Mouse (Mus musculus) liver, embryonic 18 days (tissue): ENCODE measurements around the gene Nr4a3. TPM values are rescaled to one million over a fixed set of nuclear protein-coding genes. Genes with fewer than 3 reads are reported as not detected.

Experiments used
- polyA plus RNA-seq: library from polyadenylated mRNA; depleted of rRNA; stranded (reverse); fragments of >200 nt; gene quantifications from 2 replicates; pipeline ENCODE4 v1.2.3, GENCODE M21; 2012; rRNA removed

Gene Nr4a3
- 0.01 TPM in 2 replicates for polyA plus RNA-seq

GRCm38 (mm10) chr4:48044491-48045211, at the start of gene Nr4a3:
TSS of gene Nr4a3 (plus strand) at chr4:48045153.

DNA sequence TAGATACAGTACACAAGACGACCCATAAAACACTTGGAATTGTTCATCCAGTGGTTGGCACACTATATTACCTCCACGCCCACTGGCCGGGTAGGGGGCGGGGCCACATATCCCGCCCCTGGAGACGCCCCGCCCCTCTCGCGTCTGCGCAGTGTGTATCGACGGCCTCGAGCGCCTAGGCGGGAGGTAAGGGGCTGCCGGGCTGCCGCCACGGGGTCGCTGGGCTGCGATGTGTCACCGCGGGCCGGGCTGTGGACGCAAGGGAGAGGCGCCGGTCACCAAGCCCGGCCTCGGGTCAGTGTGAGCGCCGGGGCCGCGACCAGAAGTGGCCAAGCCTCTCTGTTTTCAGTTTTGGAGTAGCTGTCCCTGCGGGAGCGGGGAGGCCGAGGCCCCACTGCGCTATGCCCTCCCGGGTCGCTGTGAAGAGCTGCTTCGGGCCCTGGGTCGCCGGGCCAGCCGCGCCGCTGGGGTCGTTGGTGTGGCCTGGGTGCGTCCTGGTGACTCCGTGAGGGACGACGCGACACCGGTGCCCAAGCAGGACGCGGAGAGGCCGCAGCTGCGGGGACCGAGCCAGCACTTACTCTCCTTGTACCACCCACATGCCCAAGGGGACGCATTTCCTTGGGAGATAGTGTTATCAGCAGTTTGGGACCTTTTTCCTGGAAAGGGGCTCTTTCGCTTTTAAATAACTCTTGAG, 80.0 kb downstream of the Nr4a3 start, which contains the start of gene Stx17:
Gene Stx17, plus strand, starts transcription at position 143 of the 697 bp plus-strand sequence.

Other genes starting within 250 kb of the Nr4a3 start
- 6.5 and 7.4 TPM in 2 replicates for gene Stx17, start 79.8 kb downstream of the Nr4a3 start, polyA plus RNA-seq
- gene Erp44, start 234.4 kb downstream of the Nr4a3 start, polyA plus RNA-seq: 27.9 and 30.4 TPM in 2 replicates
- gene Invs, start 234.6 kb downstream of the Nr4a3 start, polyA plus RNA-seq: 1.1 TPM in 2 replicates